Mouse (Mus musculus) intestine, embryonic 15.5 days (tissue): Measurements from ENCODE around the gene Negr1. TPM values are rescaled to one million over a fixed set of nuclear protein-coding genes. Genes with fewer than 3 reads are reported as not detected.

ENCODE experiments used
- ATAC-seq: fragments of 200-750 bp; cut with Nextera tagmentation; 2 replicates; pipeline ENCODE4 v1.8.0; 2017; ENCODE audit warnings: moderate TSS enrichment, moderate library complexity
- H3K27ac ChIP-seq: fragments of 300-500 bp; sonication (generic); 2 replicates; pipeline ENCODE4 v1.5.1; 2015; ENCODE audit warnings: mild to moderate bottlenecking, inconsistent platforms
- H3K27me3 ChIP-seq: fragments of 300-500 bp; sonication (generic); replicated peaks from 2 replicates; pipeline ENCODE4 v1.6.1; 2015; ENCODE audit warnings: inconsistent platforms
- H3K36me3 ChIP-seq: fragments of 300-500 bp; sonication (generic); 2 replicates; pipeline ENCODE4 v1.6.1; 2015; ENCODE audit warnings: inconsistent platforms
- H3K4me1 ChIP-seq: fragments of 300-500 bp; sonication (generic); replicated peaks from 2 replicates; pipeline ENCODE4 v1.6.1; 2015; ENCODE audit warnings: inconsistent platforms
- H3K4me2 ChIP-seq: fragments of 300-500 bp; sonication (generic); replicated peaks from 2 replicates; pipeline ENCODE4 v1.6.1; 2015; ENCODE audit warnings: mild to moderate bottlenecking, inconsistent platforms
- H3K4me3 ChIP-seq: fragments of 300-500 bp; sonication (generic); replicated peaks from 2 replicates; pipeline ENCODE4 v1.5.1; 2015; ENCODE audit warnings: inconsistent platforms
- H3K9ac ChIP-seq: fragments of 300-500 bp; sonication (generic); 2 replicates; pipeline ENCODE4 v1.6.1; 2015; ENCODE audit warnings: inconsistent platforms
- H3K9me3 ChIP-seq: fragments of 300-500 bp; sonication (generic); 2 replicates; pipeline ENCODE4 v1.6.1; 2016; ENCODE audit warnings: inconsistent platforms
- WGBS: fragments of 180-500 bp; shearing (Covaris S2); methylation state at CpG from one replicate; pipeline ENCODE4 v1.1.7; 2015; 5-methylcytosine and 5-hydroxymethylcytosine counted together
- polyA plus RNA-seq: library from polyadenylated mRNA; unstranded; fragments of >200 nt; fragmentation: Nextera tagmentation; extraction: Ambion mirVana; gene quantifications from 2 replicates; pipeline ENCODE4 v1.2.1, GENCODE M21; 2015

Negr1 gene
- polyA plus RNA-seq, 1 experiment from 2014 or later = 3.8 TPM

- WGBS = 59% methylated on average over 3 of the region's 3 CpGs
- no peak overlapping the region for H3K27ac ChIP-seq
Measured at GRCm38 (mm10) chr3:156833920-156834319, 272.3 kb downstream of the Negr1 start.

GRCm38 (mm10) chr3:156838550-156838949 is 277.0 kb downstream of the Negr1 start:
- H3K4me3 ChIP-seq = no peak overlapping the region
- no peak overlapping the region for H3K4me2 ChIP-seq
- H3K27ac ChIP-seq = no peak overlapping the region
- 48% methylated on average over 2 of the region's 2 CpGs for WGBS
- no peaks in the 10 kb centered on the region for H3K36me3 ChIP-seq
- no peaks in the 10 kb centered on the region for H3K27me3 ChIP-seq
- H3K9me3 ChIP-seq = no peaks in the 10 kb centered on the region
- ATAC-seq = no peak
- H3K4me1 ChIP-seq = no peaks in the 10 kb centered on the region
- no peak overlapping the region for H3K9ac ChIP-seq

More at GRCm38 (mm10) chr3:156833920-156834319, 272.3 kb downstream of the Negr1 start:
- no peaks in the 10 kb centered on the region for H3K36me3 ChIP-seq
- no peaks in the 10 kb centered on the region for H3K27me3 ChIP-seq
- no peak overlapping the region for H3K4me2 ChIP-seq
- H3K9me3 ChIP-seq = no peaks in the 10 kb centered on the region
- ATAC-seq = no peak
- H3K4me3 ChIP-seq = no peak overlapping the region
- H3K9ac ChIP-seq = no peak overlapping the region
- no peaks in the 10 kb centered on the region for H3K4me1 ChIP-seq

- 75% methylated on average over 2 of the region's 2 CpGs for WGBS
Measured at GRCm38 (mm10) chr3:156848385-156848784, 286.8 kb downstream of the Negr1 start.

GRCm38 (mm10) chr3:156851921-156852320 is 290.3 kb downstream of the Negr1 start:
- Histone ChIP-seq H3K36me3 (no peaks in the 10 kb centered on the region), H3K4me2 (no peak overlapping the region), H3K4me3 (no peak overlapping the region), H3K9ac (no peak overlapping the region), H3K9me3 (no peaks in the 10 kb centered on the region), H3K27ac (no peak overlapping the region), H3K4me1 (no peaks in the 10 kb centered on the region), H3K27me3 (no peaks in the 10 kb centered on the region)
- ATAC-seq = no peak
- 70% methylated on average over 3 of the region's 3 CpGs for WGBS

More at GRCm38 (mm10) chr3:156848385-156848784, 286.8 kb downstream of the Negr1 start:
- no peak for ATAC-seq
- Histone ChIP-seq H3K27me3 (no peaks in the 10 kb centered on the region), H3K9me3 (no peaks in the 10 kb centered on the region), H3K4me3 (no peak overlapping the region), H3K4me1 (no peaks in the 10 kb centered on the region), H3K9ac (no peak overlapping the region), H3K4me2 (no peak overlapping the region), H3K36me3 (no peaks in the 10 kb centered on the region), H3K27ac (no peak overlapping the region)

DNA sequence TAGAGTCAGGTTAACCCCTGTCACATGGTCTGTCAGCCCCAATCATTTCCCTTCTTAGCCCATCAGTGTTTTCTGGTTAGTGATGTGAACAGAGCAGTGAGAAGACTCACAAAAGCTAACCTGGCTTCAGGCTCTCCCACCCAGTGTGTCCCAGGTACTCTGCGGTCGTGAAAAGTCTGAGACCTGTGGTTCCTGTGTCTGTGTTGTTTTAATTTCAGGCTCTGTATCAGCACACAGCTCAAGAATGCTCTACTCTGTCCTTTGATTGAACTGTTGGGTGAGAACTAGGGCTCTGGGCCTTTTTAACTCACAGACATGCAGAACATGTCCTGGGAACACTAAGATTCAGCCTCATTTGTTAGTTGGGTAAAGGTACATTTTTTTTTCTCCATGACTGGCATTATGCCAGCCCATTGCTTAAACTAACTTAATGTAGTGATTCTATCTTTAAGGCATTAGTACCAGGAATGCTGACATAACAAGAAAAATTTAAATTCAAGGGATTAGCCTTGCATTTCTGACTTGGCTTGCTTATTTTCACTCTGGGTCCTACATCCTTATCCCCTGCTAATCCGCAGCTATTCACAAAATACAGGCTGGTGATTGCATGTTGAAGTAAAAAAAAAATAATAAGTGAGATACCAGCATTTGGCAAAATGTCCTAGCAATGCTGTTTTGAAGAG is 308.8 kb downstream of the Negr1 start:
- 68% methylated on average over 3 of the region's 3 CpGs for WGBS
- H3K9me3 ChIP-seq = no peaks in the 10 kb centered on the region
- H3K4me3 ChIP-seq = no peak overlapping the region
- no peak overlapping the region for H3K27ac ChIP-seq
- no peaks in the 10 kb centered on the region for H3K36me3 ChIP-seq
- H3K4me1 ChIP-seq = no peaks in the 10 kb centered on the region
- no peaks in the 10 kb centered on the region for H3K27me3 ChIP-seq
- no peak for ATAC-seq
- no peak overlapping the region for H3K4me2 ChIP-seq
- no peak overlapping the region for H3K9ac ChIP-seq

GRCm38 (mm10) chr3:156870922-156871257 is 309.3 kb downstream of the Negr1 start:
- H3K4me2 ChIP-seq = no peak overlapping the region
- no peaks in the 10 kb centered on the region for H3K27me3 ChIP-seq
- WGBS = 51% methylated on average over 2 of the region's 2 CpGs
- no peaks in the 10 kb centered on the region for H3K9me3 ChIP-seq
- no peaks in the 10 kb centered on the region for H3K4me1 ChIP-seq
- no peak overlapping the region for H3K4me3 ChIP-seq
- no peak overlapping the region for H3K27ac ChIP-seq
- no peak overlapping the region for H3K9ac ChIP-seq
- H3K36me3 ChIP-seq = no peaks in the 10 kb centered on the region
- no peak for ATAC-seq

DNA sequence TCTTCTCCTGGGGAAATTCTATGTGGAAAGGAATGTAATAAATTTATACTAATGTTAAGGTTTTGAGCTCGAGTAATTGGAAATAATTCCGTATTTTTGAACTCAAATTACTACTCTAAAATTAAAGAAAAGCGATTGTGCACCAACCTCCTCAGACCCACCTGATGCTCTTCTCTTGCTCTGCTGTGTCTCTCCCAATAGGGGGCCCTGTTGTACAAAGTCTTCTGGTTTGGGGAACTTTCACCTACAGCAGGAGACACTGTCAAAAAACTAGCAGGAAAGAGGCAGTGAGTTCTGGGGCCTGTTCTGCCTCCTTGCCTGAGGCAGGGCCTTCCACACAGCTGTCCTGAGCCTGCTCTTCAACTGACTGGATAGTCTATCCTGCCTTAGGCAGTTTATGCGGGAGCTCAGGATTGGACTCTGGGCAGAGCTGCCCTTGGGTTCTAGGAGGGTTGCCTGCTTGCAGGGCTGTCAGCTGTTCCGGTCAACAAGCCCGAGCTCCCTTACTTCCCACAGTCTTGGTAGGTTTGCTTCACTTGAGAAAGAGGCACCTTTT is 310.1 kb downstream of the Negr1 start:
- no peaks in the 10 kb centered on the region for H3K4me1 ChIP-seq
- H3K27me3 ChIP-seq = no peaks in the 10 kb centered on the region
- no peak overlapping the region for H3K4me2 ChIP-seq
- no peak overlapping the region for H3K9ac ChIP-seq
- H3K4me3 ChIP-seq = no peak overlapping the region
- no peaks in the 10 kb centered on the region for H3K36me3 ChIP-seq
- no peak overlapping the region for H3K27ac ChIP-seq
- 78% methylated on average over 6 of the region's 6 CpGs for WGBS
- no peak for ATAC-seq
- H3K9me3 ChIP-seq = no peaks in the 10 kb centered on the region

- Histone ChIP-seq H3K9me3 (no peaks in the 10 kb centered on the region), H3K4me1 (no peaks in the 10 kb centered on the region), H3K4me2 (no peak overlapping the region), H3K4me3 (no peak overlapping the region), H3K27me3 (no peaks in the 10 kb centered on the region), H3K9ac (no peak overlapping the region), H3K27ac (no peak overlapping the region), H3K36me3 (no peaks in the 10 kb centered on the region)
- 58% methylated on average over 1 of the region's 1 CpGs for WGBS
- no peak for ATAC-seq
Measured at GRCm38 (mm10) chr3:156876551-156876950, 315.0 kb downstream of the Negr1 start.

DNA sequence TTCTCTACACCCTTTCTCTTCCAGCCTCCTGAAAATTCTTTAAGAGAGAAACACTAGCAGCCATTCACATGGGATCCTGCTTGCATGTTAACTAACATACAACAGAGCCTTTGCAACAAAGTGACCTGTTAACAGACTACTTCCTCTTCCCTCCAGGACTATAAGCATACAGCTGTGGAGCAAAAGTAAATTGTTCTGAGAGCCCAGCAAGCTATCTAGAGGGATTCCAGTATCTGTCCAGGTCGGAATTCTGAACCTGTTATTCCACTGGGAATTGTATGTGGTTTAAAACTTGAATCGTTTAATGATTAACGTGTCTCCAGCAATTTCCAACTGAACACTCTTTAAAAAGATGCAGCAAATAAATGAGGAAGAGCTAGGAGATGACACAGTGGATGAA is 320.5 kb downstream of the Negr1 start:
- no peak overlapping the region for H3K4me3 ChIP-seq
- 53% methylated on average over 3 of the region's 3 CpGs for WGBS

DNA sequence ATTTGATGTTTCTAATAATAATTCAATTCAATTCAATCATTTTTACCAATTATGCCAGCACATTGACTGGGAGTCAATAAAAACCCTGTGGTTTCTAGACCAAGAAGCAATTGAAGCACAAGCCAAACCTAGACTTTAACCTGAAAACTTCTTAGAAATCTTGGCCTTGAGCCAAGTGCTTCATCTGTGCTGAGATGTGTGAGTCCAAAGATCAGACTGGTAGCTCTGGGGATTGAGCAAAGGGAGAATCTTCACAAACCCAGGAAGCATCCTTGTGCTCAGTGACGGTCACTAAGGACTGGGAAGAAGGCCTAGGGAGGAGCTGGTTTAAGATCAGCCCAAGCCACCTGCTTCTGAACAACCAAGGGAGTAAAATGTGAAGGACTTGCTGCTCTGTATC is 322.3 kb downstream of the Negr1 start:
- H3K9me3 ChIP-seq = no peaks in the 10 kb centered on the region
- H3K36me3 ChIP-seq = no peaks in the 10 kb centered on the region
- no peak overlapping the region for H3K27ac ChIP-seq
- no peak overlapping the region for H3K4me3 ChIP-seq
- H3K4me2 ChIP-seq = no peak overlapping the region
- ATAC-seq = peak; percentile 80
- no peaks in the 10 kb centered on the region for H3K27me3 ChIP-seq
- H3K9ac ChIP-seq = no peak overlapping the region
- H3K4me1 ChIP-seq = no peaks in the 10 kb centered on the region
- 76% methylated on average over 1 of the region's 1 CpGs for WGBS

More for the DNA sequence above, 320.5 kb downstream of the Negr1 start:
- H3K27me3 ChIP-seq = no peaks in the 10 kb centered on the region
- no peak overlapping the region for H3K27ac ChIP-seq
- peak; percentile 81 for ATAC-seq
- no peak overlapping the region for H3K4me2 ChIP-seq
- no peaks in the 10 kb centered on the region for H3K9me3 ChIP-seq
- H3K4me1 ChIP-seq = no peaks in the 10 kb centered on the region
- H3K9ac ChIP-seq = no peak overlapping the region
- H3K36me3 ChIP-seq = no peaks in the 10 kb centered on the region

- no peak overlapping the region for H3K9ac ChIP-seq
- no peak overlapping the region for H3K27ac ChIP-seq
- no peaks in the 10 kb centered on the region for H3K9me3 ChIP-seq
Measured at GRCm38 (mm10) chr3:156885689-156886088, 324.1 kb downstream of the Negr1 start.

GRCm38 (mm10) chr3:156886915-156887314 is 325.3 kb downstream of the Negr1 start:
- Histone ChIP-seq H3K9ac (no peak overlapping the region), H3K27me3 (no peaks in the 10 kb centered on the region), H3K27ac (no peak overlapping the region), H3K4me1 (no peaks in the 10 kb centered on the region), H3K36me3 (no peaks in the 10 kb centered on the region), H3K9me3 (no peaks in the 10 kb centered on the region), H3K4me2 (no peak overlapping the region), H3K4me3 (no peak overlapping the region)
- no peak for ATAC-seq
- 76% methylated on average over 3 of the region's 3 CpGs for WGBS

More at GRCm38 (mm10) chr3:156885689-156886088, 324.1 kb downstream of the Negr1 start:
- no peak for ATAC-seq
- H3K27me3 ChIP-seq = no peaks in the 10 kb centered on the region
- no peak overlapping the region for H3K4me2 ChIP-seq
- whole genome bisulfite sequencing = 88% methylated on average over 1 of the region's 1 CpGs
- H3K4me3 ChIP-seq = no peak overlapping the region
- no peaks in the 10 kb centered on the region for H3K36me3 ChIP-seq
- H3K4me1 ChIP-seq = no peaks in the 10 kb centered on the region

GRCm38 (mm10) chr3:156890986-156891385 is 329.4 kb downstream of the Negr1 start:
- WGBS = 78% methylated on average over 4 of the region's 4 CpGs
- no peak for ATAC-seq
- no peaks in the 10 kb centered on the region for H3K36me3 ChIP-seq
- H3K9me3 ChIP-seq = no peaks in the 10 kb centered on the region
- H3K4me1 ChIP-seq = no peaks in the 10 kb centered on the region
- H3K27ac ChIP-seq = no peak overlapping the region
- no peaks in the 10 kb centered on the region for H3K27me3 ChIP-seq
- no peak overlapping the region for H3K9ac ChIP-seq
- no peak overlapping the region for H3K4me2 ChIP-seq
- H3K4me3 ChIP-seq = no peak overlapping the region
